Mouse (Mus musculus): ENCODE data around the gene Agbl2.

DNA sequence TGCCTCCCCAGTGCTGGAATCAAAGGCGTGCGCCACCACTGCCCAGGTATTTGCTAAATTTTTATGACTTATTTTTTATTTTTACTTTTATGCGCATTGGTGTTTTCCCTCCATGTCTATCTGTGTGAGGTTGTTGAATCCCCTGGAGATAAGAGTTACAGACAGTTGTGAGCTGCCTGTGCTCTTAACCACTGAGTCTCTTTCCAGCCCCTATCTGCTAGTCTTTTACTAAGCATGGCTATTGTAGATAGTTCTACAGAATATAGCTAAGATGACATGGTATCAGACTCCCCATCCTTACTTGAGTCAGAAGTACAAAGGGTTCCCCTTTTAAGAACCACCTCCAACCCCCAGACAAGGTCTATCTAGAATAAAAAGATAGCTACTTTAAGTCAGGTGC is 28.3 kb upstream of the Agbl2 start:
- no peak for TF ChIP-seq CTCF (IDR thresholded peaks at IDR 0.05)
- TF ChIP-seq POLR2A (IDR thresholded peaks at IDR 0.05; ENCODE audit: insufficient read depth, low read depth, low read length) = no peak

Measured in heart, adult 2 months (tissue).